Mouse (Mus musculus) embryonic facial prominence, embryonic 13.5 days (tissue): ENCODE measurements at regions not wholly inside any gene's neighbourhood (a gene's known extent, or its start where the extent isn't known, plus 50 kb on each side); places are given as distances from the start of the nearest gene placed in this dataset. TPM values are rescaled to one million over a fixed set of nuclear protein-coding genes. Genes with fewer than 3 reads are reported as not detected.

ENCODE experiments used
- ATAC-seq: fragments of 200-750 bp; cut with Nextera tagmentation; 2 replicates; pipeline ENCODE4 v1.8.0; 2017; ENCODE audit warnings: low read depth; ENCODE audit not compliant: insufficient number of reproducible peaks, insufficient read depth, low FRiP score, low TSS enrichment
- H3K27ac ChIP-seq: fragments of 300-500 bp; sonication (generic); 2 replicates; pipeline ENCODE4 v1.5.1; 2015; ENCODE audit warnings: moderate library complexity, mild to moderate bottlenecking, inconsistent platforms
- H3K27me3 ChIP-seq: fragments of 300-500 bp; sonication (generic); 2 replicates; pipeline ENCODE4 v1.6.1; 2015; ENCODE audit warnings: mild to moderate bottlenecking, inconsistent platforms
- H3K36me3 ChIP-seq: fragments of 300-500 bp; sonication (generic); 2 replicates; pipeline ENCODE4 v1.6.1; 2015; ENCODE audit warnings: mild to moderate bottlenecking, inconsistent platforms
- H3K4me1 ChIP-seq: fragments of 300-500 bp; sonication (generic); 2 replicates; pipeline ENCODE4 v1.6.1; 2015; ENCODE audit warnings: inconsistent platforms
- H3K4me2 ChIP-seq: fragments of 300-500 bp; sonication (generic); 2 replicates; pipeline ENCODE4 v1.6.1; 2015; ENCODE audit warnings: moderate library complexity, mild to moderate bottlenecking, inconsistent platforms
- H3K4me3 ChIP-seq: fragments of 300-500 bp; sonication (generic); 2 replicates; pipeline ENCODE4 v1.5.1; 2015; ENCODE audit warnings: mild to moderate bottlenecking, inconsistent platforms
- H3K9ac ChIP-seq: fragments of 300-500 bp; sonication (generic); 2 replicates; pipeline ENCODE4 v1.6.1; 2015; ENCODE audit warnings: mild to moderate bottlenecking, inconsistent platforms
- H3K9me3 ChIP-seq: fragments of 300-500 bp; sonication (generic); 2 replicates; pipeline ENCODE4 v1.6.1; 2016; ENCODE audit warnings: inconsistent platforms
- WGBS: fragments of 180-500 bp; shearing (Covaris S2); methylation state at CpG from one replicate; pipeline ENCODE4 v1.1.7; 2015; ENCODE audit warnings: mixed read lengths; 5-methylcytosine and 5-hydroxymethylcytosine counted together
- microRNA-seq: library from miRNA; unstranded; fragments of <30 nt; microRNA quantifications from one replicate; pipeline ENCODE4, GENCODE M21; 2016

DNA sequence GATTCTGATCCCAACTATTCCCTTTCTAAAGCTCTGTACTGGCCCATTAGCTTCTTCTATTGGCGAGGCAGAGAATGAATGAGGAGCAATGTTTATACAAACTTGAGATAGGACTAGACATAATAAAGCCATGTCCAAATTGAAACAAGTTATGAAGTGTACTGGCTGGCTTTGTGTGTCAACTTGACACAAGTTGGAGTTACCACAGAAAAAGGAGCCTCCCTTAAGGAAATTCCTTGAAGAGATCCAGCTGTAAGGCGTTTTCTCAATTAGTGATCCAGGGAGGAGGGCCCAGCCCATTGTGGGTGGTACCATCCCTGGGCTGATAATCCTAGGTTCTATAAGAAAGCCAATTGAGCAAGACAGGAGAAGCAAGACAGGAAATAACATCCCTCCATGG, 135.9 kb upstream of the Cr2 start:
- ATAC-seq: no peak
- H3K36me3 ChIP-seq: no peaks in the 10 kb centered on the region
- no peak overlapping the region for H3K4me2 ChIP-seq
- no peak overlapping the region for H3K27ac ChIP-seq
- no peak overlapping the region for H3K9ac ChIP-seq
- 50% methylated on average over 2 of the region's 2 CpGs for WGBS
- H3K27me3 ChIP-seq: no peaks in the 10 kb centered on the region
- H3K9me3 ChIP-seq: no peaks in the 10 kb centered on the region
- H3K4me3 ChIP-seq: no peak overlapping the region
- H3K4me1 ChIP-seq: no peaks in the 10 kb centered on the region

- Histone ChIP-seq H3K36me3 (no peaks in the 10 kb centered on the region), H3K4me2 (no peak overlapping the region), H3K9ac (no peak overlapping the region), H3K9me3 (no peaks in the 10 kb centered on the region), H3K27me3 (no peaks in the 10 kb centered on the region), H3K27ac (no peak overlapping the region), H3K4me3 (no peak overlapping the region), H3K4me1 (no peaks in the 10 kb centered on the region)
- ATAC-seq: no peak
- 72% methylated on average over 2 of the region's 2 CpGs for WGBS
Observed at GRCm38 (mm10) chr1:195285076-195285475, 108.6 kb upstream of the Cr2 start.

DNA sequence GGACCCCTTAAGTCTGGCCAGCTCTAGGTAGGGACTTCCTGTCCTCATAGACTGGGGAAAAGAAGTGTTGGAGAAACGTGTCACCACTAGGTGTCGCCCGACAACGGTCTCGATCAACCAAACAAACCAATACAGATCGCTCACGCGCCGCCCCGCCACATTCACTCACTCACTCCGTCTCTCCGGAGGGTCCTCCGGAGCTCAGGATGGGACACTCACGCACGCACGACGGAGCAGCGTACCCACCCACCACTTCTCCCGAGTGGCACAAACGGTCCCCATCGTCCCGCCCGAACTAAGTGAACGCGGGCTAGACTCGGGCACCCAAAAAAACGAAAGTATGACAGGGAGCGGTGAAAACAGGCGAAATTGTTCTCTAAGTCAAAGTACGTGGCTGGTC, 65.0 kb upstream of the Cr2 start:
- Histone ChIP-seq H3K27me3 (no peaks in the 10 kb centered on the region), H3K36me3 (no peaks in the 10 kb centered on the region), H3K4me2 (no peak overlapping the region), H3K4me3 (no peak overlapping the region), H3K9ac (no peak overlapping the region), H3K27ac (no peak overlapping the region), H3K9me3 (no peaks in the 10 kb centered on the region), H3K4me1 (no peaks in the 10 kb centered on the region)
- no peak for ATAC-seq
- WGBS: 5% methylated on average over 30 of the region's 30 CpGs

DNA sequence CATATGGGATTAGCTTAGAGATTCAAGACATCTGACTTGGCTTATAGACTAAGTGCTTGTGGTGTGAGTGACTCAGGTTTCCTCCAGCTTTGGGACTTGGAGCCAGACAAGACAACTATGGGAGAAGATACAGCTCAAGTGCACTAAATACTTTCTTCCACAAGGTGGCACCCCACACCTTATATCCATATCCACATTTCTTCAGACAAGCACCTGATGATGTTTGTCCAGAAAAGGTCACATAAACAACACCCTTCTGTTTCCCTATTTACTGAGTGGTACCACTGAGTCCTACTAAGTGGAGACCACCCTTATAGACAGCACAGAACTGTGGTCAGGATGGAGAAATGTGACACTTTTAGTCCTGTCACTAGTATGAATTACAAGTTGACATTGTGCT, 56.1 kb upstream of the Cr2 start:
- no peak overlapping the region for H3K27ac ChIP-seq
- no peak overlapping the region for H3K4me2 ChIP-seq
- no peaks in the 10 kb centered on the region for H3K4me1 ChIP-seq
- no peaks in the 10 kb centered on the region for H3K27me3 ChIP-seq
- H3K4me3 ChIP-seq: no peak overlapping the region
- no peaks in the 10 kb centered on the region for H3K36me3 ChIP-seq
- no peak overlapping the region for H3K9ac ChIP-seq
- ATAC-seq: no peak
- H3K9me3 ChIP-seq: no peaks in the 10 kb centered on the region

- no peaks in the 10 kb centered on the region for H3K27me3 ChIP-seq
- H3K9me3 ChIP-seq: no peaks in the 10 kb centered on the region
- no peak overlapping the region for H3K27ac ChIP-seq
- no peak overlapping the region for H3K4me2 ChIP-seq
- no peaks in the 10 kb centered on the region for H3K4me1 ChIP-seq
- 0 out of 2 replicates have a peak, but pooled peaks have one; percentile 20 for ATAC-seq
- WGBS: 89% methylated on average over 2 of the region's 2 CpGs
- no peak overlapping the region for H3K4me3 ChIP-seq
- no peak overlapping the region for H3K9ac ChIP-seq
- no peaks in the 10 kb centered on the region for H3K36me3 ChIP-seq
Observed at GRCm38 (mm10) chr1:195227007-195227406, 50.5 kb upstream of the Cr2 start.

Small RNA genes lying in the stretch of these regions (microRNA-seq; reads per million reads assigned to microRNA genes)
- gene Gm24802: not detected
